Mouse (Mus musculus) kidney, postnatal 0 days (tissue): ENCODE data around the gene Glrx2. TPM values are rescaled to one million over a fixed set of nuclear protein-coding genes. Genes with fewer than 3 reads are reported as not detected.

Experiments used
- ATAC-seq: fragments of 200-750 bp; cut with Nextera tagmentation; replicated peaks from 2 replicates; pipeline ENCODE4 v1.8.0; 2017; ENCODE audit warnings: low read depth, moderate number of reproducible peaks, moderate TSS enrichment, moderate library complexity; ENCODE audit not compliant: low FRiP score
- DNase-seq: peaks from one replicate; pipeline ENCODE4 v3.0.0-alpha.2; 2016; ENCODE audit warnings: low spot score
- H3K27ac ChIP-seq: fragments of 300-500 bp; sonication (generic); 2 replicates; pipeline ENCODE4 v1.5.1; 2014; ENCODE audit warnings: mild to moderate bottlenecking
- H3K27me3 ChIP-seq: fragments of 300-500 bp; sonication (generic); 2 replicates; pipeline ENCODE4 v1.6.1; 2014; ENCODE audit warnings: low read length, mixed read lengths; ENCODE audit not compliant: insufficient read depth
- H3K36me3 ChIP-seq: fragments of 300-500 bp; sonication (generic); 2 replicates; pipeline ENCODE4 v1.6.1; 2014; ENCODE audit warnings: low read length, mixed read lengths; ENCODE audit not compliant: insufficient read depth
- H3K4me1 ChIP-seq: fragments of 300-500 bp; sonication (generic); replicated peaks from 2 replicates; pipeline ENCODE4 v1.6.1; 2014; ENCODE audit warnings: antibody characterized with exemption, low read length, mixed read lengths; ENCODE audit not compliant: insufficient read depth
- H3K4me2 ChIP-seq: fragments of 300-500 bp; sonication (generic); 2 replicates; pipeline ENCODE4 v1.6.1; 2014; ENCODE audit warnings: mild to moderate bottlenecking, low read length, moderate library complexity, mixed read lengths
- H3K4me3 ChIP-seq: fragments of 300-500 bp; sonication (generic); replicated peaks from 2 replicates; pipeline ENCODE4 v1.5.1; 2014; ENCODE audit warnings: low read depth, low read length
- H3K9ac ChIP-seq: fragments of 300-500 bp; sonication (generic); 2 replicates; pipeline ENCODE4 v1.6.1; 2014; ENCODE audit warnings: low read depth, low read length
- H3K9me3 ChIP-seq: fragments of 300-500 bp; sonication (generic); replicated peaks from 2 replicates; pipeline ENCODE4 v1.6.1; 2016; ENCODE audit warnings: low read length, inconsistent platforms, mixed read lengths
- CTCF ChIP-seq: IDR thresholded peaks from 2 replicates; pipeline ENCODE4 v1.5.1; 2016; ENCODE audit warnings: antibody characterized with exemption, low read depth, mild to moderate bottlenecking, moderate library complexity
- WGBS: fragments of 180-500 bp; shearing (Covaris S2); extraction: QIAGEN DNeasy Blood & Tissue Kit; methylation state at CpG from one replicate; pipeline ENCODE4 v1.1.7; 2014; 5-methylcytosine and 5-hydroxymethylcytosine counted together
- polyA plus RNA-seq: library from polyadenylated mRNA; unstranded; fragments of >200 nt; fragmentation: Nextera tagmentation; extraction: Ambion mirVana; gene quantifications from 2 replicates; pipeline ENCODE4 v1.2.1, GENCODE M21; 2015

The Glrx2 gene
- polyA plus RNA-seq, 1 experiment from 2014 or later, result 121 TPM

DNA sequence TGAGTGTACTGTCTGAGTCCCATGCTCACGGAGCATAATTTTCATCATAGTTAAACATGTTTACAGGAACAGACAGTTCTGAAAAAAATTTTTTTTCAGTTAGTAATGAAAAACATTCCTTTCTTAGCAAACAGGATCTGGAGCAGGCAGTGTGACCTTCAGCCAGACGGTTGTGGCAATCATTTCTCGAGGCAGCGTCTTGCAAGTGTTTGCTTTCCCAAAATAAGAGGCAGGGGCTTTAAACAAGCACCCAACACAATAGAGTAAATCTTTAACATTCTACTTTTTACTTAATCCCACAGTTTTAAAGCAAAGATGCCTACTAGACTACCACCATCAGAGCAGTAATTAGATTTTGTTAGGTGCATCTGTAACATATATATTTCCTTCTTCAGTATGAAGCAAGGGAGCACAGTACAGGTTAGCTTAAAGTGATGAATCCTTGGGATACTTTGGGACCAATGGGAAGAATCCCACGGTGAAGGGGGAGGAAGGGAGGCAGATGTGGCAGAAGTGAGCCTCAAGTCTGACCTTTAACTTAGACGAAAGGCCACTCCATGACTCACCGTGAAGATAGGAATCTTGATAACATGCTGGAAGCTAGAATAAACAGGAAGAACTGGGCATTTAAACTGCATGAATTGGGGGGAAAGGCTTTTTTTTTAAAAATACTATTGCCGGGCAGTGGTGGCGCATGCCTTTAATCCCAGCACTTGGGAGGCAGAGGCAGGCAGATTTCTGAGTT lies 11.7 kb downstream of the Glrx2 start:
- Histone ChIP-seq H3K4me3 (no peak overlapping the region), H3K27ac (no peak overlapping the region), H3K4me2 (no peak overlapping the region), H3K9ac (no peak overlapping the region), H3K27me3 (no peaks in the 10 kb centered on the region), H3K4me1 (no peaks in the 10 kb centered on the region), H3K36me3 (no peaks in the 10 kb centered on the region), H3K9me3 (no peaks in the 10 kb centered on the region)
- ATAC-seq (no peak), DNase-seq (no peak)
- TF ChIP-seq CTCF, result no peak
- WGBS, result 52% methylated on average over 9 of the region's 9 CpGs

DNA sequence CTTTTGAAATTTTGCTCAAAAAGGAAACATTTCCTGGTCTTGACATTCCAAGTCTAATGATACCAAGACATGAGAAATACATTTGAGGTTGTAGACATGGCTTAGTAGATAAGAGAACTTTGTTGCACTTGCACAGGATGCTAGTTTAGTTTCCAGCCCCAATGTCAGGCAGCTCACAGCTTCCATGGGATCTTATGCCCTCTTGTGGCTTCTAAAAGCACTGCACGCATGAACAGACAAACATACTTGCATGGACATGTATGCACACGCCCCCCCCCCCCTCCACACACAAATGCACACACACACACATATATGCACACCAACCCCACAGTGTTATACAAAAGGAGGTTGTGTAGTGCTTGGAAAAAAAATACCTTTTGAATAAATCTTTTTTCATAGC lies 14.8 kb downstream of the Glrx2 start:
- Histone ChIP-seq H3K9ac (no peak overlapping the region), H3K4me1 (no peaks in the 10 kb centered on the region), H3K4me2 (no peak overlapping the region), H3K4me3 (no peak overlapping the region), H3K27ac (no peak overlapping the region), H3K9me3 (no peaks in the 10 kb centered on the region), H3K36me3 (no peaks in the 10 kb centered on the region), H3K27me3 (no peaks in the 10 kb centered on the region)
- whole genome bisulfite sequencing, result 76% methylated on average over 2 of the region's 2 CpGs
- DNase-seq, result peak; percentile 25
- 0 out of 2 replicates have a peak, but pooled peaks have one; percentile 33 for ATAC-seq
- peak; percentile 60 for TF ChIP-seq CTCF

DNA sequence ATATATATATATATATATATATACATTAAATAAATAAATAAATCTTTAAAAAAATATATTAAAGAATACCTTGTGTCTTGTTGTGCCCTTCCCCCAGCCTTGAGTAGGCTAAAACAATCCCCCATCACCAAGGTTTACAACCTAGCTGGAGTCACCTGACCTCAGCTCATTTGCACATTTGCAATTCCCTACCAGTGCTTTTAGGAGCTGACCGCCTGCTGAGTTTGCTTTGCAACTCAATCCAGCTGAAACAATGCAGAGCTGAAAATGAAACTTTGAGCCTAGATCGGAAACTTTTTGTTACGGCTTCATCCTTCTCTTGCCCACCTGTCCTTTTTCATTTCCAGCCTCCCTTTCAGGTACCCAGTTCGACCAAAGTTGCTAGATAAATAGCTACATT lies 15.6 kb downstream of the Glrx2 start:
- Histone ChIP-seq H3K9ac (no peak overlapping the region), H3K4me3 (no peak overlapping the region), H3K27ac (no peak overlapping the region), H3K27me3 (no peaks in the 10 kb centered on the region), H3K4me1 (no peaks in the 10 kb centered on the region), H3K4me2 (no peak overlapping the region), H3K9me3 (no peaks in the 10 kb centered on the region), H3K36me3 (no peaks in the 10 kb centered on the region)
- ATAC-seq (no peak), DNase-seq (no peak)
- WGBS, result 37% methylated on average over 4 of the region's 4 CpGs
- TF ChIP-seq CTCF, result no peak

DNA sequence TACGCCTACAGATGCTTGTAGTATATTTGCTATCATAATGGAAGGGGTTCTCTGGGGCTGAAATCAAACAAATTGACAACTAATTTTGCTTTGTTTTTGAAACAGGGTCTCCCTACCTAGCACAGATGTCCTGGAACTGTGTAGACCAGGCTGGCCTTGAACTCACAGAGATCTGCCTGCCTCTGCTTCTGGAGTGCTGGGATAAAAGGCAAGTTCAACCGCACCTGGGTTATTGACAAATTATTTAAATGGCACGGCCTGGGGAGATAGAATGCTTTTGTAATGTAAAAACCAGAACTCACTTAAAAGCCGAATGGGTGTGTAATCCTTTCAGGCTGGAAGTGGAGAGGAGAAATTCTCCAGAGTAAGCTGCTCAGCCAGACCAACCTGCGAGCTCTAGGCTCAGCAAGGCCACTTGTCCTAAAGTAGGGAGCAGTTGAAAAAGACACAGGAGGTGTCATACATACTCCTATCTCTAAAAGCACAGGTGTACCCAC lies 17.8 kb downstream of the Glrx2 start:
- no peaks in the 10 kb centered on the region for H3K36me3 ChIP-seq
- no peak overlapping the region for H3K9ac ChIP-seq
- 82% methylated on average over 5 of the region's 5 CpGs for WGBS
- ATAC-seq, result no peak
- no peak overlapping the region for H3K4me2 ChIP-seq
- no peaks in the 10 kb centered on the region for H3K9me3 ChIP-seq
- H3K4me1 ChIP-seq, result no peaks in the 10 kb centered on the region
- H3K4me3 ChIP-seq, result no peak overlapping the region
- DNase-seq, result no peak
- H3K27ac ChIP-seq, result no peak overlapping the region
- TF ChIP-seq CTCF, result no peak
- no peaks in the 10 kb centered on the region for H3K27me3 ChIP-seq

DNA sequence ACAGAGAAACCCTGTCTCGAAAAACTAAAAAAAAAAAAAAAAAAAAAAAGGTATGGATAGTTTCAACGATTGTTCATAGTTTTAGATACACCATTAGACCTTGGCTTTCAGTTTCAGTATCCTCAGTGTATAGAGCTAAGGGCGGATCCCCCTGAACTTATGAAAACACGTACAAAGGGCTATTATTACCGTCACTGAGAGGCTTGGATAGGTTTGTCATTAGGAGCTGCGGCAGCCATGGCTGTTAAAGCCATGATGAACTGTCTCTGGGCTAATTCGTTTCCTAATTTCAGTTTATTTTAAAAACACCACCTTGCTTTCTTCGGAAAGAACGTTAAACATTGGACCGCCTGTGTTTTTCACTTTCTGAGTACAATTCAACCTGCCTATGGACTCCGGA lies 22.7 kb downstream of the Glrx2 start:
- H3K4me3 ChIP-seq, result peak overlapping the region; percentile 60
- ATAC-seq (no peak), DNase-seq (peak; percentile 9)
- H3K4me2 ChIP-seq, result peak overlapping the region; percentile 86
- H3K36me3 ChIP-seq, result peaks cover 11% of the 10 kb centered on the region; the same call in 1 of the 2 replicates
- H3K9me3 ChIP-seq, result no peaks in the 10 kb centered on the region
- H3K27ac ChIP-seq, result 0 out of 2 replicates have a peak overlapping the region, but pooled peaks have one; percentile 81
- 19% methylated on average over 11 of the region's 11 CpGs for WGBS
- peak overlapping the region; percentile 66 for H3K9ac ChIP-seq
- no peaks in the 10 kb centered on the region for H3K27me3 ChIP-seq
- H3K4me1 ChIP-seq, result 0 out of 2 replicates have a peak, but pooled peaks cover 3% of the 10 kb centered on the region
- no peak for TF ChIP-seq CTCF

DNA sequence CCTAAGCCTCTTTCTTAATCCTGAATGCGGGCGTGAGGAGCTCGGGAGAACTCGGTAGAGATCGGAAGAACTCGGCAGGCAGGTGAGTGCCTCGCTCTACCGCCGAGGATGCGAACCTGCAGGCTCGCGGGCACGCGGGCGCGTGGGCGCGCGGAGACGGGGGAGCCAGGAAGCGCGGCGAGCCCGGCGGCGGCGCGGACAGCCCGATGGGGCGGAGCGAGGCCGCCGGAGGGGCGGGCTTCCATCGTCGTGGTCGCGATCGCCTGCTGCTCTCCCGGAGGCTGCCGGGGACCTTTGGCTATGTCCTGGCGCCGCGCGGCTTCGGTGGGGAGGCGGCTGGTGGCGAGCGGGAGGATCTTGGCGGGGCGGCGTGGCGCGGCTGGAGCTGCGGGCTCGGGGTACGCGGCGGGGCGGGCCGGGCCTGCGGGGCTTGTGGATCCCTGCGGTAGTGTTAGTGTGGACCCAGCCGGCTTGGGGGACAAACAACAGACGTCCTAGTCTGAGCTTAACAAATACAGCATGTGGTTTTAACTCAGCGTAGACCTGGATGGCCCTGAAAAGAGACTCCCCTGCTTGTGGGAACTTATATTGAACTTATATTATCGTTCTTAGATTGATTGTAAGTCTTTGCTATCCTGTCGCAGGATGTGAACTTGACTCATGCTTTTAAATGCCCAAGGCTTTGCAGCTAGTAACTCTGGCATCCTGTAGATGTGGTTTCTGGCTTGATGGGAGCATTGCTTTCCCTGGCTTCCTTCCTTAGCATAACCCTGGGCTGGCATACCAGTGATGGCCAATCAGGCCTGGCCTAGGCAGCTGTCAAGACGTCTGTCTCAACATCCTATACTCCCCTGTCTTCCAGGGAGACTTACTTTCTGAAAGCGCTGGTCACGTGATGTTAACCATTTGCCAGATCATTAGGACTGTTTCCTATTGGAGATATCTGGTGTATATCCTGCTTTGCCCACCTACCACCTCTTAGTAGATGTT lies 23.5 kb downstream of the Glrx2 start:
- H3K36me3 ChIP-seq, result peaks cover 11% of the 10 kb centered on the region; the same call in 1 of the 2 replicates
- under 1% methylated on average over 70 of the region's 71 CpGs for WGBS
- H3K4me3 ChIP-seq, result peak overlapping the region; percentile 60
- H3K27me3 ChIP-seq, result no peaks in the 10 kb centered on the region
- no peaks in the 10 kb centered on the region for H3K9me3 ChIP-seq
- DNase-seq (peak; percentile 84), ATAC-seq (peak; percentile 95)
- TF ChIP-seq CTCF, result no peak
- peak overlapping the region; percentile 86 for H3K4me2 ChIP-seq
- H3K27ac ChIP-seq, result peak overlapping the region; percentile 81
- H3K4me1 ChIP-seq, result 0 out of 2 replicates have a peak, but pooled peaks cover 3% of the 10 kb centered on the region
- H3K9ac ChIP-seq, result peak overlapping the region; percentile 66
